Mouse (Mus musculus) midbrain, embryonic 11.5 days (tissue): ENCODE results near the gene Pkm. TPM values are rescaled to one million over a fixed set of nuclear protein-coding genes. Genes with fewer than 3 reads are reported as not detected.

ENCODE experiments used
- ATAC-seq: fragments of 200-750 bp; cut with Nextera tagmentation; 2 replicates; pipeline ENCODE4 v1.8.0; 2017; ENCODE audit warnings: moderate TSS enrichment, moderate library complexity; ENCODE audit not compliant: low FRiP score
- DNase-seq: peaks from one replicate; pipeline ENCODE4 v3.0.0; 2015; ENCODE audit warnings: low spot score; ENCODE audit errors: missing footprints
- H3K27ac ChIP-seq: fragments of 300-500 bp; sonication (generic); 2 replicates; pipeline ENCODE4 v1.5.1; 2014; ENCODE audit warnings: low read depth, low read length
- H3K27me3 ChIP-seq: fragments of 300-500 bp; sonication (generic); 2 replicates; pipeline ENCODE4 v1.6.1; 2014; ENCODE audit warnings: mild to moderate bottlenecking, low read length, moderate library complexity, mixed read lengths; ENCODE audit not compliant: control insufficient read depth, insufficient read depth
- H3K36me3 ChIP-seq: fragments of 300-500 bp; sonication (generic); 2 replicates; pipeline ENCODE4 v1.6.1; 2014; ENCODE audit warnings: mild to moderate bottlenecking, low read length, moderate library complexity, mixed read lengths; ENCODE audit not compliant: control insufficient read depth, insufficient read depth
- H3K4me1 ChIP-seq: fragments of 300-500 bp; sonication (generic); 2 replicates; pipeline ENCODE4 v1.6.1; 2014; ENCODE audit warnings: low read length; ENCODE audit not compliant: control insufficient read depth, insufficient read depth
- H3K4me2 ChIP-seq: fragments of 300-500 bp; sonication (generic); 2 replicates; pipeline ENCODE4 v1.6.1; 2014; ENCODE audit warnings: mild to moderate bottlenecking, moderate library complexity
- H3K4me3 ChIP-seq: fragments of 300-500 bp; sonication (generic); 2 replicates; pipeline ENCODE4 v1.5.1; 2014; ENCODE audit warnings: low read depth, low read length
- H3K9ac ChIP-seq: fragments of 300-500 bp; sonication (generic); 2 replicates; pipeline ENCODE4 v1.6.1; 2014; ENCODE audit warnings: low read length
- H3K9me3 ChIP-seq: fragments of 300-500 bp; sonication (generic); 2 replicates; pipeline ENCODE4 v1.6.1; 2016; ENCODE audit warnings: low read length; ENCODE audit not compliant: control insufficient read depth
- WGBS: fragments of 180-500 bp; shearing (Covaris S2); extraction: QIAGEN DNeasy Blood & Tissue Kit; methylation state at CpG from one replicate; pipeline ENCODE4 v1.1.7; 2014; 5-methylcytosine and 5-hydroxymethylcytosine counted together
- polyA plus RNA-seq: library from polyadenylated mRNA; unstranded; fragments of >200 nt; fragmentation: Nextera tagmentation; extraction: Ambion mirVana; gene quantifications from 2 replicates; pipeline ENCODE4 v1.2.1, GENCODE M21; 2014

The Pkm gene
- polyA plus RNA-seq, 1 experiment from 2014 or later: 2,059 TPM

- Histone ChIP-seq H3K4me2 (no peak overlapping the region), H3K36me3 (peaks cover 60% of the 10 kb centered on the region), H3K9ac (no peak overlapping the region), H3K4me3 (no peak overlapping the region), H3K27me3 (no peaks in the 10 kb centered on the region), H3K27ac (no peak overlapping the region), H3K4me1 (no peaks in the 10 kb centered on the region), H3K9me3 (no peaks in the 10 kb centered on the region)
- DNase-seq (no peak), ATAC-seq (no peak)
- WGBS: 85% methylated on average over 2 of the region's 2 CpGs
Measured at GRCm38 (mm10) chr9:59673427-59673826, 17.3 kb downstream of the Pkm start.

GRCm38 (mm10) chr9:59675598-59675997, 19.4 kb downstream of the Pkm start:
- Histone ChIP-seq H3K36me3 (peaks cover 56% of the 10 kb centered on the region), H3K27me3 (peaks cover 4% of the 10 kb centered on the region), H3K4me3 (no peak overlapping the region), H3K9me3 (no peaks in the 10 kb centered on the region), H3K4me2 (no peak overlapping the region), H3K4me1 (peaks cover 6% of the 10 kb centered on the region), H3K27ac (no peak overlapping the region), H3K9ac (no peak overlapping the region)
- no peak for DNase-seq
- no peak for ATAC-seq
- 89% methylated on average over 14 of the region's 14 CpGs for WGBS

- ATAC-seq: no peak
- Histone ChIP-seq H3K27ac (no peak overlapping the region), H3K9ac (no peak overlapping the region), H3K27me3 (peaks cover 21% of the 10 kb centered on the region), H3K9me3 (no peaks in the 10 kb centered on the region), H3K4me1 (peaks cover 7% of the 10 kb centered on the region), H3K4me2 (no peak overlapping the region), H3K4me3 (no peak overlapping the region), H3K36me3 (peaks cover 41% of the 10 kb centered on the region)
- DNase-seq: no peak
- 38% methylated on average over 1 of the region's 1 CpGs for WGBS
Measured at GRCm38 (mm10) chr9:59678313-59678712, 22.1 kb downstream of the Pkm start.

GRCm38 (mm10) chr9:59679678-59680533, 23.7 kb downstream of the Pkm start, which contains the start of gene Gramd2:
Gramd2 (plus strand) TSS chr9:59680144.
- Histone ChIP-seq H3K27ac (no peak within 1 kb of the TSS), H3K36me3 (peaks cover 31% of the 10 kb centered on the region)

GRCm38 (mm10) chr9:59680534-59680875, 24.3 kb downstream of the Pkm start:
- Histone ChIP-seq H3K4me2 (peak overlapping the region; percentile 90), H3K27ac (no peak overlapping the region), H3K4me1 (peaks cover 7% of the 10 kb centered on the region), H3K9me3 (no peaks in the 10 kb centered on the region), H3K4me3 (peak overlapping the region; percentile 40), H3K9ac (peak overlapping the region; percentile 59), H3K36me3 (peaks cover 25% of the 10 kb centered on the region), H3K27me3 (peaks cover 21% of the 10 kb centered on the region)
- no peak for DNase-seq
- 9% methylated on average over 16 of the region's 16 CpGs for WGBS
- peak; percentile 25 for ATAC-seq

More at GRCm38 (mm10) chr9:59679678-59680533, 23.7 kb downstream of the Pkm start, which contains the start of gene Gramd2:
- 1% methylated on average over 45 of the region's 47 CpGs for WGBS
- peak within 1 kb of the TSS; percentile 40 for H3K4me3 ChIP-seq
- peak within 1 kb of the TSS; percentile 59 for H3K9ac ChIP-seq
- ATAC-seq (peak; percentile 97), DNase-seq (peak; percentile 98)
- H3K4me2 ChIP-seq: peak within 1 kb of the TSS; percentile 90
- peaks cover 21% of the 10 kb centered on the region for H3K27me3 ChIP-seq
- no peaks in the 10 kb centered on the region for H3K9me3 ChIP-seq
- peaks cover 7% of the 10 kb centered on the region for H3K4me1 ChIP-seq

- Histone ChIP-seq H3K27ac (no peak overlapping the region), H3K4me3 (no peak overlapping the region), H3K4me1 (peaks cover 7% of the 10 kb centered on the region), H3K4me2 (no peak overlapping the region), H3K36me3 (peaks cover under 1% of the 10 kb centered on the region; the same call in 1 of the 2 replicates), H3K9ac (no peak overlapping the region), H3K27me3 (peaks cover 21% of the 10 kb centered on the region), H3K9me3 (no peaks in the 10 kb centered on the region)
- 84% methylated on average over 2 of the region's 2 CpGs for WGBS
- DNase-seq: no peak
- ATAC-seq: no peak
Measured at GRCm38 (mm10) chr9:59684020-59684419, 27.9 kb downstream of the Pkm start.

- ATAC-seq (no peak), DNase-seq (no peak)
- Histone ChIP-seq H3K9ac (no peak overlapping the region), H3K4me1 (no peaks in the 10 kb centered on the region), H3K4me3 (no peak overlapping the region), H3K9me3 (no peaks in the 10 kb centered on the region), H3K36me3 (no peaks in the 10 kb centered on the region), H3K27ac (no peak overlapping the region), H3K27me3 (peaks cover 2% of the 10 kb centered on the region; the same call in 1 of the 2 replicates), H3K4me2 (no peak overlapping the region)
- WGBS: 37% methylated on average over 6 of the region's 6 CpGs
Measured at GRCm38 (mm10) chr9:59687416-59688046, 31.4 kb downstream of the Pkm start.

- ATAC-seq (no peak), DNase-seq (peak; percentile 90)
- Histone ChIP-seq H3K9ac (peak overlapping the region; percentile 42), H3K27ac (no peak overlapping the region), H3K36me3 (no peaks in the 10 kb centered on the region), H3K4me3 (peak overlapping the region; percentile 23; the same call in 1 of the 2 replicates), H3K9me3 (no peaks in the 10 kb centered on the region), H3K27me3 (peaks cover 2% of the 10 kb centered on the region; the same call in 1 of the 2 replicates), H3K4me2 (peak overlapping the region; percentile 47), H3K4me1 (no peaks in the 10 kb centered on the region)
- 5% methylated on average over 23 of the region's 23 CpGs for WGBS
Measured at GRCm38 (mm10) chr9:59691635-59692094, 35.5 kb downstream of the Pkm start.

GRCm38 (mm10) chr9:59692145-59692544, 36.0 kb downstream of the Pkm start:
- no peak for DNase-seq
- peaks cover 2% of the 10 kb centered on the region; the same call in 1 of the 2 replicates for H3K27me3 ChIP-seq
- H3K4me1 ChIP-seq: no peaks in the 10 kb centered on the region
- peak overlapping the region; percentile 47 for H3K4me2 ChIP-seq
- H3K36me3 ChIP-seq: no peaks in the 10 kb centered on the region
- H3K9me3 ChIP-seq: no peaks in the 10 kb centered on the region
- H3K27ac ChIP-seq: no peak overlapping the region
- 38% methylated on average over 9 of the region's 9 CpGs for WGBS
- H3K4me3 ChIP-seq: no peak overlapping the region
- no peak for ATAC-seq
- peak overlapping the region; percentile 42 for H3K9ac ChIP-seq
